Mouse (Mus musculus): ENCODE results near the gene Plin3.
"Not testable (repeated sequence)": the region's sequence is repeated elsewhere in the genome, so short reads cannot be mapped to it uniquely, and the experiment has no call there.

The Plin3 gene

GRCm38 (mm10) chr17:56275842-56276480, 16.7 kb downstream of the Plin3 start:
- no peak for DNase-seq (ENCODE audit: low read depth, low spot score)

- DNase-seq (ENCODE audit: low read depth, low spot score), result no peak
Measured at GRCm38 (mm10) chr17:56273986-56274385, 18.7 kb downstream of the Plin3 start.

- DNase-seq (ENCODE audit: low read depth, low spot score), result no peak
Measured at GRCm38 (mm10) chr17:56273482-56273881, 19.2 kb downstream of the Plin3 start.

GRCm38 (mm10) chr17:56272644-56273043, 20.0 kb downstream of the Plin3 start:
- no peak for DNase-seq (ENCODE audit: low read depth, low spot score)

- DNase-seq (ENCODE audit: low read depth, low spot score), result no peak
Measured at GRCm38 (mm10) chr17:56271609-56272253, 20.9 kb downstream of the Plin3 start.

- DNase-seq (ENCODE audit: low read depth, low spot score), result no peak
Measured at GRCm38 (mm10) chr17:56269741-56270140, 22.9 kb downstream of the Plin3 start.

GRCm38 (mm10) chr17:56269153-56269630, 23.5 kb downstream of the Plin3 start:
- peak; percentile 64 for DNase-seq (ENCODE audit: low read depth, low spot score)

- DNase-seq (ENCODE audit: low read depth, low spot score), result no peak
Measured at GRCm38 (mm10) chr17:56266271-56266670, 26.4 kb downstream of the Plin3 start.

GRCm38 (mm10) chr17:56265869-56266268, 26.8 kb downstream of the Plin3 start:
- no peak for DNase-seq (ENCODE audit: low read depth, low spot score)

GRCm38 (mm10) chr17:56265011-56265410, 27.7 kb downstream of the Plin3 start:
- no peak for DNase-seq (ENCODE audit: low read depth, low spot score)

GRCm38 (mm10) chr17:56264020-56264419, 28.7 kb downstream of the Plin3 start:
- peak; percentile 50 for DNase-seq (ENCODE audit: low read depth, low spot score)

- no peak for DNase-seq (ENCODE audit: low read depth, low spot score)
Measured at GRCm38 (mm10) chr17:56262645-56263094, 30.0 kb downstream of the Plin3 start.

GRCm38 (mm10) chr17:56261166-56261565, 31.5 kb downstream of the Plin3 start:
- DNase-seq (ENCODE audit: low read depth, low spot score), result no peak

GRCm38 (mm10) chr17:56259301-56260037, 33.2 kb downstream of the Plin3 start:
- no peak for DNase-seq (ENCODE audit: low read depth, low spot score)

- not testable (repeated sequence) for DNase-seq (ENCODE audit: low read depth, low spot score)
Measured at GRCm38 (mm10) chr17:56258812-56259211, 33.9 kb downstream of the Plin3 start.

GRCm38 (mm10) chr17:56258269-56258668, 34.4 kb downstream of the Plin3 start:
- not testable (repeated sequence) for DNase-seq (ENCODE audit: low read depth, low spot score)

GRCm38 (mm10) chr17:56257181-56257894, 35.3 kb downstream of the Plin3 start:
- DNase-seq (ENCODE audit: low read depth, low spot score), result no peak

- DNase-seq (ENCODE audit: low read depth, low spot score), result peak; percentile 97
Measured at GRCm38 (mm10) chr17:56256239-56256881, 36.3 kb downstream of the Plin3 start, which contains the start of gene Fem1a. Fem1a (plus strand) TSS chr17:56256810.

- DNase-seq (ENCODE audit: low read depth, low spot score), result peak; percentile 97
Measured at GRCm38 (mm10) chr17:56255863-56256238, 36.8 kb downstream of the Plin3 start.

- DNase-seq (ENCODE audit: low read depth, low spot score), result no peak
Measured at GRCm38 (mm10) chr17:56255429-56255828, 37.2 kb downstream of the Plin3 start.

- DNase-seq (ENCODE audit: low read depth, low spot score), result no peak
Measured at GRCm38 (mm10) chr17:56254695-56255094, 38.0 kb downstream of the Plin3 start.

All from retina, postnatal 7 days (tissue).